Mouse (Mus musculus): ENCODE measurements around the gene Asb5.
A peak's percentile ranks its signal among the peaks of the same experiment; 100 is the strongest.
"Not testable (repeated sequence)": the region's sequence is repeated elsewhere in the genome, so short reads cannot be mapped to it uniquely, and the experiment has no call there.

The Asb5 gene

GRCm38 (mm10) chr8:54541331-54541730 lies 12.0 kb downstream of the Asb5 start:
- no peak for DNase-seq

GRCm38 (mm10) chr8:54548383-54548782 lies 19.0 kb downstream of the Asb5 start:
- no peak for DNase-seq

- no peak for DNase-seq
These were observed 20.7 kb downstream of the Asb5 start for GRCm38 (mm10) chr8:54550026-54550574.

- no peak for DNase-seq
These were observed 25.5 kb downstream of the Asb5 start for GRCm38 (mm10) chr8:54554921-54555320.

- DNase-seq: no peak
These were observed 32.8 kb downstream of the Asb5 start for GRCm38 (mm10) chr8:54562137-54562536.

- no peak for DNase-seq
These were observed 35.8 kb downstream of the Asb5 start for GRCm38 (mm10) chr8:54565181-54565580.

GRCm38 (mm10) chr8:54565603-54566260 lies 36.4 kb downstream of the Asb5 start:
- no peak for DNase-seq

GRCm38 (mm10) chr8:54567168-54567567 lies 37.8 kb downstream of the Asb5 start:
- no peak for DNase-seq

- DNase-seq: no peak
These were observed 41.5 kb downstream of the Asb5 start for GRCm38 (mm10) chr8:54570618-54571609.

GRCm38 (mm10) chr8:54581436-54581835 lies 52.1 kb downstream of the Asb5 start:
- no peak for DNase-seq

- no peak for DNase-seq
These were observed 53.5 kb downstream of the Asb5 start for GRCm38 (mm10) chr8:54582886-54583285.

- DNase-seq: no peak
These were observed 65.3 kb downstream of the Asb5 start for GRCm38 (mm10) chr8:54594634-54595033.

- DNase-seq: no peak
These were observed 66.7 kb downstream of the Asb5 start for GRCm38 (mm10) chr8:54596051-54596450.

- no peak for DNase-seq
These were observed 67.6 kb downstream of the Asb5 start for GRCm38 (mm10) chr8:54596940-54597339.

- no peak for DNase-seq
These were observed 68.0 kb downstream of the Asb5 start for GRCm38 (mm10) chr8:54597386-54597785.

GRCm38 (mm10) chr8:54600671-54601251 lies 71.4 kb downstream of the Asb5 start, which contains the start of gene Spata4:
TSS of gene Spata4 (plus strand) at chr8:54600781.
- DNase-seq: peak; percentile 3

GRCm38 (mm10) chr8:54603440-54603839 lies 74.1 kb downstream of the Asb5 start:
- DNase-seq: no peak

GRCm38 (mm10) chr8:54609336-54609735 lies 80.0 kb downstream of the Asb5 start:
- no peak for DNase-seq

- no peak for DNase-seq
These were observed 80.9 kb downstream of the Asb5 start for GRCm38 (mm10) chr8:54610238-54610637.

GRCm38 (mm10) chr8:54616710-54617109 lies 87.3 kb downstream of the Asb5 start:
- not testable (repeated sequence) for DNase-seq

Data from cerebellum, adult 11-12 months (tissue).